Mouse (Mus musculus): ENCODE measurements around the gene Pim2. TPM values are rescaled to one million over a fixed set of nuclear protein-coding genes. Genes with fewer than 3 reads are reported as not detected.
"Not testable (repeated sequence)": the region's sequence is repeated elsewhere in the genome, so short reads cannot be mapped to it uniquely, and the experiment has no call there.

Gene Pim2
- total RNA-seq, 2 experiments from 2014 or later, result 55.3 to 57.3 TPM

GRCm38 (mm10) chrX:7898880-7899874 lies 21.1 kb downstream of the Pim2 start, which contains the start of the genes Pqbp1 and Timm17b:
Pqbp1 (minus strand) TSS chrX:7899269.
Timm17b (plus strand) TSS chrX:7899357.
- intact Hi-C loops (cut with DNase I), result loop anchor here (1.0 kb wide), 1 partner anchor 48 kb away; the partner anchor contains the start of gene Hdac6
- DNase-seq (ENCODE audit: low spot score in 2 of 2), result peak; percentile 84 to 95

GRCm38 (mm10) chrX:7904441-7904840 lies 26.4 kb downstream of the Pim2 start:
- no peak for DNase-seq (ENCODE audit: low spot score in 2 of 2)
- intact Hi-C loops (cut with DNase I), result no loop called here

- intact Hi-C loops (cut with DNase I), result no loop called here
- DNase-seq (ENCODE audit: low spot score in 2 of 2), result no peak
Measured at GRCm38 (mm10) chrX:7907735-7908134, 29.7 kb downstream of the Pim2 start, which contains the start of gene Gm10491. Gm10491 (minus strand) TSS chrX:7907835.

- DNase-seq (ENCODE audit: low spot score in 2 of 2); intact Hi-C loops (cut with DNase I): not testable (repeated sequence)
Measured at GRCm38 (mm10) chrX:7909242-7909641, 31.2 kb downstream of the Pim2 start, which contains the start of gene Gm10490. Gm10490 (plus strand) TSS chrX:7909542.

- intact Hi-C loops (cut with DNase I), result loop anchor here (5.0 to 10.0 kb wide), 2 partner anchors 107 to 204 kb away; partner anchors contain the start of gene Glod5
- DNase-seq (ENCODE audit: low spot score in 2 of 2), result no peak
Measured at GRCm38 (mm10) chrX:7910473-7910872, 32.4 kb downstream of the Pim2 start.

- intact Hi-C loops (cut with DNase I), result loop anchor here (10.0 kb wide), 1 partner anchor 199 kb away; no protein-coding TSS in a partner anchor
Measured at GRCm38 (mm10) chrX:7915669-7916068, 37.6 kb downstream of the Pim2 start.

GRCm38 (mm10) chrX:7917960-7918359 lies 39.9 kb downstream of the Pim2 start:
- intact Hi-C loops (cut with DNase I), result loop anchor here (10.0 kb wide), 1 partner anchor 197 kb away; no protein-coding TSS in a partner anchor
- not testable (repeated sequence) for DNase-seq (ENCODE audit: low spot score in 2 of 2)

More at GRCm38 (mm10) chrX:7915669-7916068, 37.6 kb downstream of the Pim2 start:
- not testable (repeated sequence) for DNase-seq (ENCODE audit: low spot score in 2 of 2)

- intact Hi-C loops (cut with DNase I), result loop anchor here (10.0 kb wide), 1 partner anchor 195 kb away; no protein-coding TSS in a partner anchor
- peak; percentile 52 to 56 for DNase-seq (ENCODE audit: low spot score in 2 of 2)
Measured at GRCm38 (mm10) chrX:7919601-7920383, 41.7 kb downstream of the Pim2 start, which contains the start of gene Pcsk1n. Pcsk1n (plus strand) TSS chrX:7919822.

- intact Hi-C loops (cut with DNase I), result no loop called here
- peak in 1 of 2 experiments; percentile 16 for DNase-seq (ENCODE audit: low spot score in 2 of 2)
Measured at GRCm38 (mm10) chrX:7922032-7922431, 44.0 kb downstream of the Pim2 start.

GRCm38 (mm10) chrX:7926266-7926665 lies 48.2 kb downstream of the Pim2 start:
- intact Hi-C loops (cut with DNase I), result no loop called here
- DNase-seq (ENCODE audit: low spot score in 2 of 2), result no peak

- intact Hi-C loops (cut with DNase I), result no loop called here
- DNase-seq (ENCODE audit: low spot score in 2 of 2), result no peak
Measured at GRCm38 (mm10) chrX:7927116-7927515, 49.1 kb downstream of the Pim2 start.

GRCm38 (mm10) chrX:7928270-7928790 lies 50.3 kb downstream of the Pim2 start, which contains the start of gene Eras:
Eras (minus strand) TSS chrX:7928607.
- intact Hi-C loops (cut with DNase I), result no loop called here
- DNase-seq (ENCODE audit: low spot score in 2 of 2), result no peak

Other genes with a start within 250 kb of the Pim2 start
- 1,000 to 10,000 TPM; 2,020 to 2,211 TPM for gene Syp, start 239.8 kb upstream of the Pim2 start, total RNA-seq (2021)
- gene Prickle3, start 221.0 kb upstream of the Pim2 start, total RNA-seq (2021), result 1 to 10 TPM in 1 of 2 experiments, under 1 TPM in 1; 0.76 to 2.0 TPM
- 1 to 10 TPM; 5.9 to 7.7 TPM for gene Plp2, start 206.9 kb upstream of the Pim2 start, total RNA-seq (2021)
- gene Magix, start 197.0 kb upstream of the Pim2 start, total RNA-seq (2021), result under 1 TPM; 0.41 to 0.57 TPM
- 10 to 100 TPM; 33.2 to 34.0 TPM for gene Gpkow, start 181.1 kb upstream of the Pim2 start, total RNA-seq (2021)
- gene Wdr45, start 163.9 kb upstream of the Pim2 start, total RNA-seq (2021), result 10 to 100 TPM; 57.6 to 61.6 TPM
- gene Gm45208, start 156.0 kb upstream of the Pim2 start, total RNA-seq (2021), result not detected
- 100 to 1,000 TPM in 1 of 2 experiments, 10 to 100 TPM in 1; 99.9 to 103 TPM for gene Praf2, start 149.8 kb upstream of the Pim2 start, total RNA-seq (2021)
- 10 to 100 TPM; 19.5 to 22.1 TPM for gene Ccdc120, start 127.4 kb upstream of the Pim2 start, total RNA-seq (2021)
- gene Tfe3, start 115.7 kb upstream of the Pim2 start, total RNA-seq (2021), result 10 to 100 TPM; 29.9 to 36.0 TPM
- gene Gripap1, start 88.5 kb upstream of the Pim2 start, total RNA-seq (2021), result 100 to 1,000 TPM in 1 of 2 experiments, 10 to 100 TPM in 1; 99.6 to 105 TPM
- gene Kcnd1, start 56.0 kb upstream of the Pim2 start, total RNA-seq (2021), result 1 to 10 TPM; 7.0 to 8.9 TPM
- 10 to 100 TPM; 74.8 to 83.2 TPM for gene Otud5, start 36.9 kb upstream of the Pim2 start, total RNA-seq (2021)
- 10 to 100 TPM; 46.6 to 47.4 TPM for gene Slc35a2, start 5.8 kb downstream of the Pim2 start, total RNA-seq (2021)
- 10 to 100 TPM; 77.7 to 86.6 TPM for gene Pqbp1, start 21.0 kb downstream of the Pim2 start, total RNA-seq (2021)
- gene Timm17b, start 21.1 kb downstream of the Pim2 start, total RNA-seq (2021), result 10 to 100 TPM; 19.1 to 21.7 TPM
- not detected for gene Gm10491, start 29.6 kb downstream of the Pim2 start, total RNA-seq (2021)
- gene Gm10490, start 31.3 kb downstream of the Pim2 start, total RNA-seq (2021), result not detected
- 100 to 1,000 TPM; 397 to 420 TPM for gene Pcsk1n, start 41.6 kb downstream of the Pim2 start, total RNA-seq (2021)
- gene Eras, start 50.3 kb downstream of the Pim2 start, total RNA-seq (2021), result not detected
- 10 to 100 TPM; 49.9 to 50.4 TPM for gene Hdac6, start 69.6 kb downstream of the Pim2 start, total RNA-seq (2021)
- gene Gata1, start 99.8 kb downstream of the Pim2 start, total RNA-seq (2021), result not detected
- gene Glod5, start 140.2 kb downstream of the Pim2 start, total RNA-seq (2021), result not detected
- 10 to 100 TPM; 22.3 to 26.5 TPM for gene Suv39h1, start 196.5 kb downstream of the Pim2 start, total RNA-seq (2021)
- 1 to 10 TPM; 1.1 to 1.5 TPM for gene Was, start 212.2 kb downstream of the Pim2 start, total RNA-seq (2021)

Measured in left cerebral cortex, postnatal 25 days (tissue).